Mouse (Mus musculus): ENCODE results near the gene Mok.

Mok gene

GRCm38 (mm10) chr12:110830293-110831024 lies 10.3 kb downstream of the Mok start:
- Histone ChIP-seq H3K27me3 (ENCODE audit: insufficient read depth, low read length) (no peaks in the 10 kb centered on the region), H3K9me3 (ENCODE audit: low read length) (no peaks in the 10 kb centered on the region), H3K36me3 (ENCODE audit: insufficient read depth, low read length) (peaks cover 87% of the 10 kb centered on the region), H3K4me3 (replicated peaks; ENCODE audit: low read length) (no peak overlapping the region), H3K4me1 (replicated peaks; ENCODE audit: low read depth, low read length) (peaks cover 76% of the 10 kb centered on the region)
- TF ChIP-seq NANOG (IDR thresholded peaks at IDR 0.05; ENCODE audit: borderline replicate concordance, low read length) (no peak), CTCF (conservative IDR thresholded peaks at IDR 0.05; ENCODE audit: low read length) (no peak), POU5F1 (IDR thresholded peaks at IDR 0.05; ENCODE audit: borderline replicate concordance, low read length) (no peak)

GRCm38 (mm10) chr12:110828908-110829307 lies 11.8 kb downstream of the Mok start:
- Histone ChIP-seq H3K9me3 (ENCODE audit: low read length) (no peaks in the 10 kb centered on the region), H3K27me3 (ENCODE audit: insufficient read depth, low read length) (no peaks in the 10 kb centered on the region), H3K4me3 (replicated peaks; ENCODE audit: low read length) (no peak overlapping the region), H3K36me3 (ENCODE audit: insufficient read depth, low read length) (peaks cover 90% of the 10 kb centered on the region), H3K4me1 (replicated peaks; ENCODE audit: low read depth, low read length) (peaks cover 61% of the 10 kb centered on the region)
- TF ChIP-seq CTCF (conservative IDR thresholded peaks at IDR 0.05; ENCODE audit: low read length), result no peak
- no peak for TF ChIP-seq POU5F1 (IDR thresholded peaks at IDR 0.05; ENCODE audit: borderline replicate concordance, low read length)
- TF ChIP-seq NANOG (IDR thresholded peaks at IDR 0.05; ENCODE audit: borderline replicate concordance, low read length), result no peak

GRCm38 (mm10) chr12:110822366-110822765 lies 18.4 kb downstream of the Mok start:
- Histone ChIP-seq H3K36me3 (ENCODE audit: insufficient read depth, low read length) (peaks cover 98% of the 10 kb centered on the region), H3K4me1 (replicated peaks; ENCODE audit: low read depth, low read length) (peaks cover 44% of the 10 kb centered on the region), H3K27me3 (ENCODE audit: insufficient read depth, low read length) (no peaks in the 10 kb centered on the region), H3K9me3 (ENCODE audit: low read length) (no peaks in the 10 kb centered on the region), H3K4me3 (replicated peaks; ENCODE audit: low read length) (no peak overlapping the region)
- TF ChIP-seq CTCF (conservative IDR thresholded peaks at IDR 0.05; ENCODE audit: low read length), result no peak
- no peak for TF ChIP-seq POU5F1 (IDR thresholded peaks at IDR 0.05; ENCODE audit: borderline replicate concordance, low read length)
- TF ChIP-seq NANOG (IDR thresholded peaks at IDR 0.05; ENCODE audit: borderline replicate concordance, low read length), result no peak

- H3K27me3 ChIP-seq (ENCODE audit: insufficient read depth, low read length), result no peaks in the 10 kb centered on the region
- no peak overlapping the region for H3K4me3 ChIP-seq (replicated peaks; ENCODE audit: low read length)
- H3K36me3 ChIP-seq (ENCODE audit: insufficient read depth, low read length), result peaks cover 98% of the 10 kb centered on the region
- H3K9me3 ChIP-seq (ENCODE audit: low read length), result no peaks in the 10 kb centered on the region
- TF ChIP-seq NANOG (IDR thresholded peaks at IDR 0.05; ENCODE audit: borderline replicate concordance, low read length) (no peak), CTCF (conservative IDR thresholded peaks at IDR 0.05; ENCODE audit: low read length) (0 out of 2 replicates have a peak, but pooled peaks have one; percentile 14), POU5F1 (IDR thresholded peaks at IDR 0.05; ENCODE audit: borderline replicate concordance, low read length) (no peak)
- peaks cover 38% of the 10 kb centered on the region for H3K4me1 ChIP-seq (replicated peaks; ENCODE audit: low read depth, low read length)
Observed at GRCm38 (mm10) chr12:110821787-110822186, 19.0 kb downstream of the Mok start.

DNA sequence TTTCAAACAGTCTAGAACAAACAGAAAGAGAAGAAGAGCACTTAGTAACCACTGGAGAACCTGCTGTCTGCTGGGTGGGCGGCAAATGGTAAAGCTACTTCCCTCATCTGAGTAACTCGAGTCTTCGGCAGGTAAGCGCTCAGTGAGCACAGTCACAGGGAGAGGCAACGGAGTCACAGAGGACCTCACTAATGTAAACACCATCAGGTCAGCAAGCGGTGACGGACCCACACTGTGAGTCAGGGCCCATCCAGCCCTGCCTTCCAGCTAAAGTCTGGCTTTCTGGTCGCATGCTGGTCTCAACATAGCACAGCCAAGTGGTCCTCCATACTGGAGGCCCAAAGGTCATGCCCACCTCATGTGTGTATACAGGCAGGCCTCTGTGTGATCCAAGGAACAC lies 21.4 kb downstream of the Mok start:
- Histone ChIP-seq H3K36me3 (ENCODE audit: insufficient read depth, low read length) (peaks cover 91% of the 10 kb centered on the region), H3K4me1 (replicated peaks; ENCODE audit: low read depth, low read length) (peaks cover 52% of the 10 kb centered on the region), H3K9me3 (ENCODE audit: low read length) (no peaks in the 10 kb centered on the region), H3K4me3 (replicated peaks; ENCODE audit: low read length) (no peak overlapping the region), H3K27me3 (ENCODE audit: insufficient read depth, low read length) (no peaks in the 10 kb centered on the region)
- TF ChIP-seq CTCF (conservative IDR thresholded peaks at IDR 0.05; ENCODE audit: low read length) (no peak), NANOG (IDR thresholded peaks at IDR 0.05; ENCODE audit: borderline replicate concordance, low read length) (no peak), POU5F1 (IDR thresholded peaks at IDR 0.05; ENCODE audit: borderline replicate concordance, low read length) (no peak)

- peaks cover 58% of the 10 kb centered on the region for H3K4me1 ChIP-seq (replicated peaks; ENCODE audit: low read depth, low read length)
- TF ChIP-seq NANOG (IDR thresholded peaks at IDR 0.05; ENCODE audit: borderline replicate concordance, low read length) (no peak), CTCF (conservative IDR thresholded peaks at IDR 0.05; ENCODE audit: low read length) (no peak), POU5F1 (IDR thresholded peaks at IDR 0.05; ENCODE audit: borderline replicate concordance, low read length) (no peak)
- H3K27me3 ChIP-seq (ENCODE audit: insufficient read depth, low read length), result no peaks in the 10 kb centered on the region
- H3K36me3 ChIP-seq (ENCODE audit: insufficient read depth, low read length), result peaks cover 91% of the 10 kb centered on the region
- no peak overlapping the region for H3K4me3 ChIP-seq (replicated peaks; ENCODE audit: low read length)
- no peaks in the 10 kb centered on the region for H3K9me3 ChIP-seq (ENCODE audit: low read length)
Observed at GRCm38 (mm10) chr12:110816833-110817232, 23.9 kb downstream of the Mok start.

GRCm38 (mm10) chr12:110814924-110815323 lies 25.8 kb downstream of the Mok start:
- Histone ChIP-seq H3K27me3 (ENCODE audit: insufficient read depth, low read length) (no peaks in the 10 kb centered on the region), H3K4me1 (replicated peaks; ENCODE audit: low read depth, low read length) (peaks cover 59% of the 10 kb centered on the region), H3K4me3 (replicated peaks; ENCODE audit: low read length) (no peak overlapping the region), H3K9me3 (ENCODE audit: low read length) (no peaks in the 10 kb centered on the region), H3K36me3 (ENCODE audit: insufficient read depth, low read length) (peaks cover 91% of the 10 kb centered on the region)
- TF ChIP-seq CTCF (conservative IDR thresholded peaks at IDR 0.05; ENCODE audit: low read length) (no peak), NANOG (IDR thresholded peaks at IDR 0.05; ENCODE audit: borderline replicate concordance, low read length) (no peak), POU5F1 (IDR thresholded peaks at IDR 0.05; ENCODE audit: borderline replicate concordance, low read length) (no peak)

DNA sequence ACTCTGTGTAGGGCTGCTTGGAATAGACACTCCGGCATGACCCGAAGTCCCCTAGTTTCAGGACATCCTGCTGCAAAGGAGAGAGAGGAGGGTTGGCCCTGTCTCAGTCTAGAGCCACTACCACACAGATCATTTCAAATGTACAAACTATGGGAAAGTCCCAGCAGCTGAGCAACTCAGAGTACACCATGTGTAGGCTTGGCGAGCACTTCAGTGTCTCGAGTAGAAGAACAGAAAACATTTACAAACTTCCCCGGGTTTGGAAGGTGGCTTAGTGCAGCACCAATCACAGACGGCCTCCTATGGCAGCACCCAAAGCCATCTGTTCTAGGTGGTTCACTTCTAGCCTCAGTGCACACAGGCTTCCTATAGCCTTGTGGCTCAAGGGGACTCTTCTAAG lies 27.1 kb downstream of the Mok start:
- H3K4me3 ChIP-seq (replicated peaks; ENCODE audit: low read length), result no peak overlapping the region
- peaks cover 91% of the 10 kb centered on the region for H3K36me3 ChIP-seq (ENCODE audit: insufficient read depth, low read length)
- TF ChIP-seq NANOG (IDR thresholded peaks at IDR 0.05; ENCODE audit: borderline replicate concordance, low read length), result no peak
- peaks cover 61% of the 10 kb centered on the region for H3K4me1 ChIP-seq (replicated peaks; ENCODE audit: low read depth, low read length)
- H3K9me3 ChIP-seq (ENCODE audit: low read length), result no peaks in the 10 kb centered on the region
- no peaks in the 10 kb centered on the region for H3K27me3 ChIP-seq (ENCODE audit: insufficient read depth, low read length)

DNA sequence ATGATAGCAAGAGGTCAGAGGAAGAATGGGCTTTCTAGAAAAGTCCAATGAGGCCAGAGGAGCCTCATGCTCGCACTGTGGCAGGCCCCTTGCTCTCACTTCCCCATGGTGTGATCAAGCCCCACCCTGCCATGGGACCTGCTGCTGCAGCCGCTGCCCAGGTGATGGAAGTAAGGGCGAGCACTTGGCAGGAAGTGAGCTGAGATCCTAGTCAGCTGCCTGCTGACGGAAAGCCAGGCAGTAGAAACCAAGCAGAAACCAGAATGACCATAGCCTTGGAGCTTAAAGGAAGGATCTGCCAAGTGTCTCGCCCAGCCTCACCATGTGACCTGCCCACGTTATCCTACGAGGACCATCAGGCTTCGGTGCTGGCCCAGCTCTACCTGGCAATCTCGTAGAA lies 27.6 kb downstream of the Mok start:
- Histone ChIP-seq H3K36me3 (ENCODE audit: insufficient read depth, low read length) (peaks cover 91% of the 10 kb centered on the region), H3K4me1 (replicated peaks; ENCODE audit: low read depth, low read length) (peaks cover 66% of the 10 kb centered on the region), H3K27me3 (ENCODE audit: insufficient read depth, low read length) (no peaks in the 10 kb centered on the region), H3K4me3 (replicated peaks; ENCODE audit: low read length) (no peak overlapping the region), H3K9me3 (ENCODE audit: low read length) (no peaks in the 10 kb centered on the region)
- TF ChIP-seq CTCF (conservative IDR thresholded peaks at IDR 0.05; ENCODE audit: low read length) (no peak), NANOG (IDR thresholded peaks at IDR 0.05; ENCODE audit: borderline replicate concordance, low read length) (no peak), POU5F1 (IDR thresholded peaks at IDR 0.05; ENCODE audit: borderline replicate concordance, low read length) (no peak)
